Mouse (Mus musculus) limb, embryonic 11.5 days (tissue): Measurements from ENCODE around the gene Mat1a. TPM values are rescaled to one million over a fixed set of nuclear protein-coding genes. Genes with fewer than 3 reads are reported as not detected.

Experiments used
- polyA plus RNA-seq: library from polyadenylated mRNA; unstranded; fragments of >200 nt; fragmentation: Nextera tagmentation; extraction: Ambion mirVana; gene quantifications from 2 replicates; pipeline ENCODE4 v1.2.1, GENCODE M21; 2014

Gene Mat1a
- polyA plus RNA-seq, 1 experiment from 2014 or later: not detected

Other genes with a start within 250 kb of the Mat1a start
- 0.32 and 0.44 TPM in 2 replicates for gene Sh2d4b, start 211.8 kb upstream of the Mat1a start, polyA plus RNA-seq
- 79.5 and 87.0 TPM in 2 replicates for gene Tspan14, start 138.2 kb upstream of the Mat1a start, polyA plus RNA-seq
- 37.7 and 38.1 TPM in 2 replicates for gene Fam213a, start 91.2 kb upstream of the Mat1a start, polyA plus RNA-seq
- not detected in 2 replicates for gene Dydc2, start 35.8 kb upstream of the Mat1a start, polyA plus RNA-seq
- gene Dydc1, start 32.1 kb upstream of the Mat1a start, polyA plus RNA-seq: not detected in 2 replicates
- not detected in 2 replicates for gene Sftpa1, start 26.7 kb downstream of the Mat1a start, polyA plus RNA-seq
- not detected in 2 replicates for gene Mbl1, start 46.4 kb downstream of the Mat1a start, polyA plus RNA-seq
- gene Sftpd, start 80.1 kb downstream of the Mat1a start, polyA plus RNA-seq: not detected in 2 replicates
- not detected in 2 replicates for gene Gm2832, start 173.8 kb downstream of the Mat1a start, polyA plus RNA-seq
- not detected in 2 replicates for gene Gm5798, start 243.6 kb downstream of the Mat1a start, polyA plus RNA-seq